Mouse (Mus musculus) embryo, embryonic 9.5 days (tissue): ENCODE measurements at regions not wholly inside any gene's neighbourhood (a gene's known extent, or its start where the extent isn't known, plus 50 kb on each side); places are given as distances from the start of the nearest gene placed in this dataset.

ENCODE experiments used
- DNase-seq: peaks from one replicate; pipeline ENCODE4 v3.0.0-alpha.2; 2017; ENCODE audit errors: extremely low spot score

- DNase-seq: no peak
Measured at GRCm38 (mm10) chr3:144078198-144078935, 126.7 kb downstream of the Lmo4 start.

- DNase-seq: no peak
Measured at GRCm38 (mm10) chr3:144069979-144070540, 135.0 kb downstream of the Lmo4 start.

DNA sequence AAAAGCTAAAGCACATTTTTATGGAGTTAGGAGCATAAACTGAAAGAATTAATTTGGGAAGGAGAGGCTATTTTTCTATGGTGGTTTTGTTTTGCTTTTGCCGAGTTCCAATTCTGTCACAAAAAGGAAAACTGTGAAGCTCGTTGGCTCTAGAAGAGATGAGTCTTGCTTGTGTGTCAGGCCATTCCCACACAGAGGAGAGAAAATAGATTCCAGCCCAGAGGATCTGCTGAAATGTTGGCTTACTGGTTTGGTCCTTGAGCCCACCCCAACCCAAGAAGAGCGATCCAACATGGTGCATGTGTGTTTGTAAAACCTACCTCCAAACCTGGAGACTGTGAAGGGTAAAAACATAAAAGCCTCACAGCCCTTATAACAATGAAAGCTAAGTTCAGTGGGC is 138.0 kb downstream of the Lmo4 start:
- no peak for DNase-seq

DNA sequence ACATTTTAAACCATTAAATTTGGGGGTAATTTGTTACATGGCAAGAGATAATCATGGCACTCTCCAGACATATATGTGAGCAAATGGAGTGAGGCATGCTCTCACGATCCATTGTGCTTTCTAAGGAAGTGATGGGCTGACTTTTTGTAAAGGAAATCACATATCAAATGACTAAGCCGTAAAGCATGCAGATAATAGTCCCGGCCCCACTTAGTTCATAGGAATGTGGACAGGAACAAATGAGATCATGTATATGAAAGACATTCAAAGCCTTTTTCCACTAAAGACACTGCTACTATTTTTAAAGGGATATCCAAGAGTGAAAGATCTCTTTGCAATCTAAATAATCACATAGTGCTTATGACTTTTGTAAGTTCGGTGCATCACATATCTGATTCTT is 146.9 kb downstream of the Lmo4 start:
- no peak for DNase-seq

GRCm38 (mm10) chr3:144050341-144050740 is 154.7 kb downstream of the Lmo4 start:
- no peak for DNase-seq

GRCm38 (mm10) chr3:144049270-144049669 is 155.8 kb downstream of the Lmo4 start:
- DNase-seq: peak; percentile 13

GRCm38 (mm10) chr3:144044366-144044765 is 160.7 kb downstream of the Lmo4 start:
- DNase-seq: no peak

GRCm38 (mm10) chr3:144041788-144042187 is 163.2 kb downstream of the Lmo4 start:
- no peak for DNase-seq

DNA sequence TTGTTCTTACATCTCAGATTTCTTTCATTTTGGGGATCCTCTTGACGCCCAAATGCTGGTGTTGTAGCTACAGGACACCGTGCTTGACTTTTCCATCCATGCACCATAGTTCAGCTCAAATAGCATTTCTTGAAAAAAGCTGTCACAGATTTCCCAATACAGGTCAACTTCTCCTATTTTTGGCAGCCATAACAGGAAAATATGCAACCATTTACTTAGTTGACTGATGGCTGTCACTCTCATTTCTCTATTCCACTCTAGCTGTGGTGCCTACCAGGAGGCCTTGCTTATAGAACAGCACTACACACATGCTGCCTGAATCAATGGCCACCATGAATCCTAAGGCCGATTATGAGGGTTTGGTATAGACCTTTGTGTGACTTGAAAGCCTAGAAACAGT is 165.5 kb downstream of the Lmo4 start:
- no peak for DNase-seq

GRCm38 (mm10) chr3:144029611-144030010 is 175.4 kb downstream of the Lmo4 start:
- DNase-seq: no peak

- no peak for DNase-seq
Measured at GRCm38 (mm10) chr3:144029121-144029520, 175.9 kb downstream of the Lmo4 start.

GRCm38 (mm10) chr3:144027134-144027980 is 177.7 kb downstream of the Lmo4 start:
- DNase-seq: no peak

DNA sequence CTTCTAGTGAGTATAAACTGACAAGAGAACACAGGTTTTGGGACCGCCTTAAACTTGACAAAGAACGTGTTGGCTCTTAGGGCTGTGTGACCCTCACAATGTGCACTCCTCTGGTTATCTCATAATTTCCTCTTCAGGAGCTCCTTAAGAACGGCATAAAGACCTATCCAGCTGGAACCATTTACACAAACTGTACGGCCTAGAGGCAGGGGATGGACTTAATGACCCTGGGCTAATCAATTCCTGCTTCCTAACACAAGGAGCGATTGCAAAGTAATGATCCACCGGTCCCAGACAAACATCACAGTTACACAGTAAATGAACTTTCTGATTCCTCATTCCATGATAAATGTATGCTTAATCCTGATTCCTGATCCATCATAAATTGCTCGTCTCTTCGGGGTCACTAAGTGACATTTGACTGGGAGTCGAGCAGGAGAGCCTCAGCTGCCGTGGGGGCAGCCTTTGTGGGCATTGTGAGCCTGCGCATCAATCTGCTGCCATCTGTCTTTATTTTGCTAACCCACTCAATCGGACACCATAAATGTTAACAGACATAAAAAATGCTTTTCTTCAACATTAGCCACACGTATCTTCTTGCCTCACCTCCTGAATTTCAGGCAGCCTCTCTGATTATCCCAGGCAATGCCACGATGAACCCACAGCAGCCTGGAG is 179.4 kb downstream of the Lmo4 start:
- no peak for DNase-seq

DNA sequence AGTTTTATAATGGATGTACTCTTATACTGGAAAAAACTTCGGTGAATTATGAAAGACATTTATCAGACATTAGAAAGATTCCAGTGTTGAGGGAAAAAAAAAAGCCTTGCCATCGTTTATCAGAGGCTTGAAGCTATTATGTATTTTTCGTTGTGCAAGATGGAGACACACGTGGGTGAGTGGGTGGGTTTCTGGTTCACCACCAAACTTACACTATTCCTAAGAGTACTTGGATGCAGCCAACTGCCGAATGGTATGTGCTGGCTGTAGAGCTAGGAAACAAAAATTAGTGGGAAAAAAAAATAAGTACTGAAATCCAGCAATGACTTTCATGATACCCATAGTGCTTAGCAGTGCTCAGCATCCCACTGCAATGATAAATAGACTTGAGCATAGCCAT is 180.8 kb downstream of the Lmo4 start:
- no peak for DNase-seq

DNA sequence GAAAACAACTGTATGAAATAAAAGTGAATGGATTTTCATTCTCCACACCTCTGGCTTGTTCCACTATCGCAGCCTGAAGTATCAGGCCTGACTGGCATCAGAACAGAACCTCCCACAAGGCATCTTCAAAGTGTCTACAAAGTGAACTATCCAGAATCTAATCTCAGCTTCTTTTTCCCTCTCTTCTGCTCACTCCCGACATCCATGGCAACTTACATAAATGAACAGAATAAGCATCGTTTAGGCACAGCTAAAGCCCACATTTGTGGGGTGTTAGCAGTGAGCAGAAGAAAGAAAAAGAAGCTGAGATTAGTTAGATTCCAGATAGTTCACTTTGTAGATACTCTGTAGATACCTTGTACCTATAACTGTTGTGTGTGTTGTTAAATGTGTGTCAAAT is 182.0 kb downstream of the Lmo4 start:
- no peak for DNase-seq

- DNase-seq: no peak
Measured at GRCm38 (mm10) chr3:144021969-144022368, 183.1 kb downstream of the Lmo4 start.

- DNase-seq: no peak
Measured at GRCm38 (mm10) chr3:144020189-144020940, 184.7 kb downstream of the Lmo4 start.

GRCm38 (mm10) chr3:144019293-144019692 is 185.7 kb downstream of the Lmo4 start:
- no peak for DNase-seq

GRCm38 (mm10) chr3:144018559-144018958 is 186.5 kb downstream of the Lmo4 start:
- no peak for DNase-seq

DNA sequence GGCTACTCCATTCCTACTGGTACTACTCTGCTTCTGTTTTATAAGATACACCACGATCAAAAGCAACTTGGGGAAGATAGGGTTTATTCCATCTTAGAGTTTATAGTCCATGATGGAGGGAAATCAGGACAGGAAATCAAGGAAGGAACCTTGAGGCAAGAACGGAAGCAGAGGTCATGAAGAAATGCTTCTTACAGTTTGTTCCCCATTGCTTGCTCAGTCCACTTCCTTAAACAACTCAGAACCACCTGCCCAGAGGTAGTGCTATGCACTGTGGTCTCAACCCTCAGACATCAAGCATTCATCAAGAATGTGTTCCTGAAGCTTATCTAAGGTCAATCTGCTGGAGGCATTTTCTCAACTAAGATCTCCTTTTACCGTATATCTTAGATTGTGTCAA is 189.8 kb downstream of the Lmo4 start:
- no peak for DNase-seq

- no peak for DNase-seq
Measured at GRCm38 (mm10) chr3:144013481-144014125, 191.4 kb downstream of the Lmo4 start.
